Mouse (Mus musculus): Measurements from ENCODE around the gene Ppp1r15a. TPM values are rescaled to one million over a fixed set of nuclear protein-coding genes. Genes with fewer than 3 reads are reported as not detected.

Gene Ppp1r15a
- 34.6 and 48.5 TPM in 2 replicates for polyA plus RNA-seq (2012; rRNA removed; ENCODE audit: low replicate concordance)

DNA sequence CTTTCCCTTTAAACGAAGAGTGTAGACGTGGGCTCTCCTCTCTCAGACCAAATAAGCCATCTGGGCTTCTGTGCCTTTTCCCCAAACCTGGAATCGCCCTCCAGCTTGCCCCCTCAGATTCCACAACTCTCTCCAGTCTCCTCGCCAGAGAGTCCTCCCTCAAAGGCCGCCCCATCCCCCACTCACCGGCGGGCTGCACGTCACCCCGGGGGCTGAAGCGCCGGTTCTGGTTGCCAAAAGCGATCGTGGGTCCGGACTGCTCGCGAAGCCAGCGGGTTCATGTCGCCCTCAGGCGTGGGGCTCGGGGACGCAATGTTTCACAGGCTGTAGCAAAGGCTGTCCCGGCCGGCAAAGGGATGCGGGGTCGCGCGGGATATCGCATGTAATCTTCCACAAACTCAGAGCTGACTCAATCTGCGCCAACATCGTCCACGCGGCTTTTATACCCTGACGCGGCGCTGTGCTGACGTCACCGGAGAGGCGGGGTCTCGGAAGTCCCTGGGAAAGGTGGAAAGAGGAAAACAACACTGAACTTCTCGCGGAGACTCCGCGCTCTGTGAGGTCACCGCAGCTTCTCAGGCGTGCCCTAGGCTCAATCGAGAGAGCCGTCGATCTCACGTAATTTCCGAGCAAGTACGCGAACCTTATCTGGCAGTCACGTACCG is at the start of gene Ppp1r15a, which contains the start of gene Plekha4:
Ppp1r15a (minus strand) TSS at position 460 of the 665 bp plus-strand sequence.
Plekha4 (plus strand) TSS at position 522 of the 665 bp plus-strand sequence.

DNA sequence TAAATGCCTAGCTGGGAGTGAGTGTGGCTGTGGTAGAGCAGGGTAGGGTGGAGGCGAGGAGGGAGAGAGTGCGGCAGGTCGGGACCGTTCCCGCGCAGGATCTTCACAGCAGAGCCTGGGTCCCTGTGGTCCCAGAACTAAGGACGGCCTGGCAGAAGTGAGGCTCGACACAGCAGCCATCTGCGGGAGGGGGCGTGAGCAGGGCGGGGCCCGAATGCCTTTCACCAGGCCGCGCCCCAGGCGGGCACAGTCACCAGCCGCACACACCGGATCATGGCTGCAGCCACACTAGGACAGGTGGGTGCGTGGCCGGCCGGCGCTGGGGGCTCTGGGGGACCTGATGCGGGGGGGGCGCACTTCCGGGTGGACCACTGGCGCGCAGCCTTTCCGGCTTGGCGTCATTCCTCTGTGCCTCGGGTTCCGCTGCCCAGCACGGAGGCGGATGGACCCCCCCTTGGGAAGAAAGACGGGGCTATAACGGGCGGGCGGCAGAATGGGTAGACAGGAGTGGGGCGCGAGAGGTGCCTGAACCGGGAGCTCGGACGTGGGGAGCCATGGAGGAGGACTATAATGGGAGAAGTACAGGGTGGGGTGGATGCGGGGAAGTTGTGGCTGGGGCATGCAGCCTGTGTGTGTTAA is 44.2 kb upstream of the Ppp1r15a start, which contains the start of gene Bcat2:
Bcat2 (plus strand) TSS at position 51 of the 639 bp plus-strand sequence.

DNA sequence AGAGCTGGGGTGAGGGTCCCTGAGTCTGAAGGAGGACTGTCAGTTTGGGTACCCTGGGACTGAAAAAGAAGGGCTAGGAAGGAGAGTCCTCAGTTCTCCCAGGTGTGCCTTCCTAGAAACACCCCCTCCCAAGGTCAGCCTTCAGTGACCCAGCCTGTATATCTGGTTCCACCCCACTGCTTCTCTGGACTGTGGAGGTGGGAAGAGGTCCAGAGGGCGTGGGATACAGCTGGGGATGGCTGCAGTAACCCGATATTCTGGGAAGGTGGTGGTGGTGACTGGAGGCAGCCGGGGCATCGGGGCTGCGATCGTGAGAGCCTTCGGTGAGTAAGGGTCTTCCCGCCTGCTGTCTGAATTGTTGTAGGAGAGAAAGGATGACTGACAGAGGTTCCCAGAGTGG is 28.7 kb upstream of the Ppp1r15a start, which contains the start of gene Hsd17b14:
Hsd17b14 (plus strand) TSS at position 150 of the 400 bp plus-strand sequence.

DNA sequence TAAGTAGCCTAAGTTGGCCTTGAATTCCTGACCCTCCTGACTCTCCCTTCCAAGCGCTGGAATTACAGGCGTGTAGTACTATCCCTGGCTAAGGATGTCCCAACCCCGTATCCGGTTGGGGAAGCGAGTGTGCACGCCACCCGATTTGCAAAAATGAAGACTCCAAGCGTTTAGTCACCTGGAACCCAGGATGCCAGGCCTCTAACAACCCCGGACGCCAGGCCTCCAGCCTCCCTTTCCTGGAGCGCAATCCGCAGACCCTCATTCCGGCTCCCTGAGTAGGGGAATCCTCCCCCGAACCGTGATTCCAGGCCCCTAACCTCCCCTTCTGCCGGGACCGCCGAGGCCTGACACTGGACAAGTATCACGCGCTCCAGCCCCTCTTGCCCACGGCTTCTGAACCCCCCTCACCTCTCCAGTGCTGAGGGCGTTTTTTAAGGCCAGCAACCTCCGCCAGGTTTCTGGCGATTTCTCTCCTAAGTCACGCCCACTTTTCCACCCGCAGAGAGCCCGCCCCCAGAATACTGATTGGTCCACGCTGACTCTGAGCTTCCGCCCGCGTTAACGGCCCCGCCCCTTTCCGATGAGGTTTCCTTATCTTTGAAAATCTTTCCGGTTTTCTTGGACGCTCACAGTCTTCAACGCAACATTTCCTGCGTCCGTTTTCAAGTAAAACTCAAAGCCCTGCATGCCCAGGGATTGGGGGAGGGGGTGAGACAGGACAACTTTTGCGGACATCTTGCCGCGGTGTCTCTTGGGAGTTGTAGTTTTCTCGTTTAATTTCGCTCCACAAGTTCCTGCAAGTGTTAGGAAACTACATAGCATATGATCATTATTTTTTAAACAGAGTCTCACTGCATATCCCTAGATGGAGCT is 15.9 kb downstream of the Ppp1r15a start, which contains the start of gene Nucb1:
Nucb1 (minus strand) TSS at position 495 of the 876 bp plus-strand sequence.

DNA sequence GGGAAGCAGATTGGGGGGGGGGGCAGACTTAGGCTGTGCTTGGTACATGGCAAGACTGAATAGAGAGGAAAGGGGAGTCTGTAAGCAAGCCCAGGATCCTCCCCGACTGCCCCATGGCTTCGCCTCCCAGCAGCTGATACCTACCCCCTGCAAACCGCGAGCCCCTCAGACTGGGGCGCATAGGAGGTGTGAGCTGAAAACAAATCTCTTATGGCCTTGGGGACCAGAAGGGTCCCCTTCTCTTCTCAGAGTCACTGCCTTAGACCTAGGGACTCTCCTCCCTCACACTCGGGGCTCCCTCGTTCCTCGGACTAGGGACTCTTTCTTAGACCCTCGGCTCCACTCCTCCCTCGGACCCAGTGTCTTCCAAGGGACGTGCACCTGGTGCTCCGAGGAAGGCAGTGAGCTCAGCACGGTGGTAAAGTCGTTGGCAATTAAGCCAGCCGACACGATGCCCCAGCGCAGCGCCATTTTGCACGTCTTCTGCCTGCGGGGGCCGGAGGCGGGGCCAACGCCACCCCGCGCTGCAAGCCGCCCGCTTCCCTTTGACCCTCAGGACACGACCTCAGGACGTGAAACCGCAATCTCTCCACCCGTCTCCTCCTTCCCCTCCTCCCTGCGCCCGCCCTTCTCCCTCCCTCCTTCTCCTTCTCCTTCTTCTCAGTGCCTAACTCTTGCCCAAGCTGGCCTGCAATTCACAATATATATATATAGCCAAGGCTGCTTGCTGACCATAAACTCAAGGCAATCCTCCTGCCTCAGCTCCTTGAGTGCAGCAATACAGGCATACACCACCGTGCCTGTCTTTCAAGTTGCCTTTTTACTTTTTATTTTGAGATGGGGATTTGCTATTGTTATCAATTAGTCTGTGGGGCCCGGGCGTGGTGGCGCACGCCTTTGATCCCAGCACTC is 37.5 kb downstream of the Ppp1r15a start, which contains the start of gene Dhdh:
Dhdh (minus strand) TSS at position 513 of the 912 bp plus-strand sequence.

DNA sequence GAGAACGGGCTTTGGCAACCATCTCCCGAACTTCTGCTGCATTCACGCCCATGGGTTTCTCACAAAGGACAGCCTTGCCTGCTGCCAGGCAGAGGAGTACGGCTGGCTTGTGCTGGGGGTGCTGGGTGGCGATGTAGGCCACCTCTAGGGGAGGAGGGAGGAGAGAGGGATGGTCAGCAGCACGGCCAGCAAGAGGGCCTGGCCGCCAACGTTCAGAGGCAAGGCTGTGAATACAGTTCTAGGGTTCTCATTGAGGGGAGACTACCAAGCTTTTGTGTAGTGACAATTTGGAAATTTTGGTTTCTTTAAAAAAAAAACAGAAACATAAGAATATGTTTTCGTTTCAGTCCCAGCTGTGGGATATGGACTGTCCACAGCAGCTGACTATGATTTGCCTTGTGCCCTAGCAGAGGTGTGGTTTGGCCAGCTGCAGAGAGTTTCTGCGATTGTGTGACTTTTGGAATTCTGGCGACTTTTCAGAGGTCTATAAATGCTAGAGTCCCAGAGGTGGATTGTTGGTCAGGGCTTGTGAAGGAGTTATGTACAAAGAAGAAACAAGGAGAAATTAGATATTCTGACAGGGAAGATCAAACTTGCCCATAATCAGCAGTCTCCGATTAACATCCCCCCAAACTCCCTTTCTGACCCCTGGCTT is 39.2 kb downstream of the Ppp1r15a start, which contains the start of gene Gm45808:
Gm45808 (minus strand) TSS at position 51 of the 655 bp plus-strand sequence.

DNA sequence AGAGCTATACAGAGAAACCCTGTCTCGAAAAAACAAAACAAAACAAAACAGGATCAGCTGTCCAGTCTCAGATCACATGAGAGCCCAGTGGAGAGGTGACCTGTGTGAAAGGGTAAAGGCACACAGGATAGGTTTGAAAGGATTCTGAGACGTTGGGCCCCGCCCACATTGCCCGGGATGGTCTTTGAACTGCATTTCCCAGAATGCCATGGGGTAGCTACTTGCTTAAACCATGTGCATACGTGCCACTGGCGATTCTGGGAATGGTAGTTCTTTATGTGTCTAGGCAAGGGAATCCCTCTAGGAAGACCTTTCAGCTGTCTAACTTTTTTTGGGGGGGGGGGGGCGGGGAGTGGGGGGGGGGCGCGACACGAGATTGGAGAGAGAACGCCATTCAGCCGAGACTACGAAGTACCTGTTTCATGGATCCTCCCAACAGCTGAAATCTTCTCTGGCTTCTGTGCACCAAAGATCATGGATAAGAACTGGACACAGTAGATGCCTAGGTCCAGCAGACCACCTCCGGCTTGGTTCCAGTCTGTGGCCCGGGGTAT is 44.6 kb downstream of the Ppp1r15a start, which contains the start of gene Tulp2:
Tulp2 (plus strand) TSS at position 504 of the 554 bp plus-strand sequence.

Other genes with a start within 250 kb of the Ppp1r15a start
- gene Slc6a21, start 248.8 kb downstream of the Ppp1r15a start, polyA plus RNA-seq (2012; rRNA removed; ENCODE audit: low replicate concordance) = 0.32 and 0.49 TPM in 2 replicates
- gene Trpm4, start 192.5 kb downstream of the Ppp1r15a start, polyA plus RNA-seq (2012; rRNA removed; ENCODE audit: low replicate concordance) = 30.5 and 38.2 TPM in 2 replicates
- gene Hrc, start 191.0 kb downstream of the Ppp1r15a start, polyA plus RNA-seq (2012; rRNA removed; ENCODE audit: low replicate concordance) = 0.06 and 44.9 TPM in 2 replicates
- gene Ppfia3, start 159.2 kb downstream of the Ppp1r15a start, polyA plus RNA-seq (2012; rRNA removed; ENCODE audit: low replicate concordance) = 1.2 and 1.6 TPM in 2 replicates
- 1.8 and 3.3 TPM in 2 replicates for gene Lin7b, start 155.7 kb downstream of the Ppp1r15a start, polyA plus RNA-seq (2012; rRNA removed; ENCODE audit: low replicate concordance)
- gene Snrnp70, start 130.5 kb downstream of the Ppp1r15a start, polyA plus RNA-seq (2012; rRNA removed; ENCODE audit: low replicate concordance) = 247 and 258 TPM in 2 replicates
- 0.63 and 29.9 TPM in 2 replicates for gene Kcna7, start 120.6 kb downstream of the Ppp1r15a start, polyA plus RNA-seq (2012; rRNA removed; ENCODE audit: low replicate concordance)
- 2.5 and 3.1 TPM in 2 replicates for gene Ntf5, start 112.6 kb downstream of the Ppp1r15a start, polyA plus RNA-seq (2012; rRNA removed; ENCODE audit: low replicate concordance)
- gene Lhb, start 105.4 kb downstream of the Ppp1r15a start, polyA plus RNA-seq (2012; rRNA removed; ENCODE audit: low replicate concordance) = 1.4 and 1.5 TPM in 2 replicates
- 137 and 248 TPM in 2 replicates for gene Gys1, start 91.4 kb downstream of the Ppp1r15a start, polyA plus RNA-seq (2012; rRNA removed; ENCODE audit: low replicate concordance)
- gene Ruvbl2, start 88.2 kb downstream of the Ppp1r15a start, polyA plus RNA-seq (2012; rRNA removed; ENCODE audit: low replicate concordance) = 51.4 and 66.8 TPM in 2 replicates
- gene Ftl1, start 66.4 kb downstream of the Ppp1r15a start, polyA plus RNA-seq (2012; rRNA removed; ENCODE audit: low replicate concordance) = 3,321 and 4,005 TPM in 2 replicates
- gene Bax, start 59.4 kb downstream of the Ppp1r15a start, polyA plus RNA-seq (2012; rRNA removed; ENCODE audit: low replicate concordance) = 92.1 and 140 TPM in 2 replicates
- 0.16 TPM in 1 of 2 replicates, not detected in the other for gene Tulp2, start 44.4 kb downstream of the Ppp1r15a start, polyA plus RNA-seq (2012; rRNA removed; ENCODE audit: low replicate concordance)
- gene Gm45808, start 39.5 kb downstream of the Ppp1r15a start, polyA plus RNA-seq (2012; rRNA removed; ENCODE audit: low replicate concordance) = 10.3 TPM in 1 of 2 replicates, not detected in the other
- gene Dhdh, start 37.5 kb downstream of the Ppp1r15a start, polyA plus RNA-seq (2012; rRNA removed; ENCODE audit: low replicate concordance) = 15.8 and 23.4 TPM in 2 replicates
- gene Nucb1, start 15.9 kb downstream of the Ppp1r15a start, polyA plus RNA-seq (2012; rRNA removed; ENCODE audit: low replicate concordance) = 431 and 432 TPM in 2 replicates
- 29.9 and 34.7 TPM in 2 replicates for gene Plekha4, start 62 bp upstream of the Ppp1r15a start, polyA plus RNA-seq (2012; rRNA removed; ENCODE audit: low replicate concordance)
- gene Hsd17b14, start 28.6 kb upstream of the Ppp1r15a start, polyA plus RNA-seq (2012; rRNA removed; ENCODE audit: low replicate concordance) = 4.9 and 5.8 TPM in 2 replicates
- gene Bcat2, start 43.9 kb upstream of the Ppp1r15a start, polyA plus RNA-seq (2012; rRNA removed; ENCODE audit: low replicate concordance) = 142 and 145 TPM in 2 replicates
- gene Fgf21, start 89.2 kb upstream of the Ppp1r15a start, polyA plus RNA-seq (2012; rRNA removed; ENCODE audit: low replicate concordance) = 0.67 and 0.88 TPM in 2 replicates
- 0.12 and 0.72 TPM in 2 replicates for gene Fut1, start 91.0 kb upstream of the Ppp1r15a start, polyA plus RNA-seq (2012; rRNA removed; ENCODE audit: low replicate concordance)
- gene Izumo1, start 95.5 kb upstream of the Ppp1r15a start, polyA plus RNA-seq (2012; rRNA removed; ENCODE audit: low replicate concordance) = 0.49 and 0.54 TPM in 2 replicates
- 32.4 and 54.6 TPM in 2 replicates for gene Rasip1, start 101.2 kb upstream of the Ppp1r15a start, polyA plus RNA-seq (2012; rRNA removed; ENCODE audit: low replicate concordance)
- gene Mamstr, start 113.7 kb upstream of the Ppp1r15a start, polyA plus RNA-seq (2012; rRNA removed; ENCODE audit: low replicate concordance) = 5.6 and 22.3 TPM in 2 replicates
- gene Fut2, start 140.1 kb upstream of the Ppp1r15a start, polyA plus RNA-seq (2012; rRNA removed; ENCODE audit: low replicate concordance) = 0.16 and 1.4 TPM in 2 replicates
- 0.72 and 2.4 TPM in 2 replicates for gene Ntn5, start 157.8 kb upstream of the Ppp1r15a start, polyA plus RNA-seq (2012; rRNA removed; ENCODE audit: low replicate concordance)
- 0.72 and 0.76 TPM in 2 replicates for gene Sec1, start 168.1 kb upstream of the Ppp1r15a start, polyA plus RNA-seq (2012; rRNA removed; ENCODE audit: low replicate concordance)
- 14.2 and 17.5 TPM in 2 replicates for gene Car11, start 173.6 kb upstream of the Ppp1r15a start, polyA plus RNA-seq (2012; rRNA removed; ENCODE audit: low replicate concordance)
- gene Dbp, start 178.8 kb upstream of the Ppp1r15a start, polyA plus RNA-seq (2012; rRNA removed; ENCODE audit: low replicate concordance) = 57.0 and 110 TPM in 2 replicates
- 1,150 and 1,812 TPM in 2 replicates for gene Rpl18, start 189.2 kb upstream of the Ppp1r15a start, polyA plus RNA-seq (2012; rRNA removed; ENCODE audit: low replicate concordance)
- 50.2 and 90.3 TPM in 2 replicates for gene Sphk2, start 191.7 kb upstream of the Ppp1r15a start, polyA plus RNA-seq (2012; rRNA removed; ENCODE audit: low replicate concordance)
- gene Fam83e, start 194.9 kb upstream of the Ppp1r15a start, polyA plus RNA-seq (2012; rRNA removed; ENCODE audit: low replicate concordance) = 1.9 and 3.4 TPM in 2 replicates
- 0.29 and 0.37 TPM in 2 replicates for gene Spaca4, start 199.5 kb upstream of the Ppp1r15a start, polyA plus RNA-seq (2012; rRNA removed; ENCODE audit: low replicate concordance)

Data from mammary gland, adult 2 months (tissue).